Mouse (Mus musculus) lung, postnatal 4 days (tissue): ENCODE data around the gene Pcsk5.

Experiments
- DNase-seq, 2 experiments: peaks; one replicate each; pipeline ENCODE4 v3.0.0; 2021

Gene Pcsk5

GRCm38 (mm10) chr19:17837471-17837859, at the start of gene Pcsk5:
TSS of gene Pcsk5 (minus strand) at chr19:17837632.
- peak; percentile 88 to 92 for DNase-seq

DNA sequence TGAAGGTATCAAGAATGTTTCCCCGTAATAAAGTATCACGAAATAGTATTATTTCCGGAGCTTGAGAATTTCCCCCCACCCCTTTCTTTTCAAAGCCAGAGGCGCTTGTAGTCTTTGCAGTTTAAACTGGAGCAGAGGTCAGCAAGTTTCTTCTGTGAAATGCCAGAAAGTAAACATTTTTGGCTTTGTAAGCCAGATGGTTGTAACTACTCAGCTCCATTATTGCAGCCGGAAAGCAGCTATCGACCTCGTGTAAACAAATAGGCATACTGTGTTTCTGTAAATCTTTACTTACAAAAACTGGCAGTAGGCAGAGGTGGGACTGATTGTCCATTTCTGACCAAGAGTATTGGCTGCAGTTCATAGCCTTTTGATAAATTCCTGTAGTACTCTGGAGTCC, 38.4 kb upstream of the Pcsk5 start:
- peak; percentile 20 to 21 for DNase-seq

DNA sequence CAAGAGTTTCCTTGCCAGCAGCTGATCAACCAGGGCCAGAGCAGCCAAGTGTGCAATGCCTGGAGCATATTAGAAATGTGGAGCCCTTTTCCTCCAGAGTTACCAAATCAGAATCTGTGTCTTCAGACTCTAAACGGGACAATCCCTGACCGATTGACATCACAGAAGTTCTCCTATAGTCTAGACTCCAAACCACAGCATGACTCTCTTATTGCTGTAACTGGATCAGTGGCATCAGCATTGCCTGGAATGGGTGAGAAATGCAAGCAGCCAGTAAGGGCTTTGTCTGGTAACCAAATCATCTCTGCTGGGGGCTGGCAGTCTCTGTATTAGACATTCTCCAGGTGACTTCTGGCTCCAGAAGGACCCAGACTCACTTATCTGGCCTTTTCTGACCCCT, 37.0 kb upstream of the Pcsk5 start:
- peak in 1 of 2 experiments; percentile 53 for DNase-seq

DNA sequence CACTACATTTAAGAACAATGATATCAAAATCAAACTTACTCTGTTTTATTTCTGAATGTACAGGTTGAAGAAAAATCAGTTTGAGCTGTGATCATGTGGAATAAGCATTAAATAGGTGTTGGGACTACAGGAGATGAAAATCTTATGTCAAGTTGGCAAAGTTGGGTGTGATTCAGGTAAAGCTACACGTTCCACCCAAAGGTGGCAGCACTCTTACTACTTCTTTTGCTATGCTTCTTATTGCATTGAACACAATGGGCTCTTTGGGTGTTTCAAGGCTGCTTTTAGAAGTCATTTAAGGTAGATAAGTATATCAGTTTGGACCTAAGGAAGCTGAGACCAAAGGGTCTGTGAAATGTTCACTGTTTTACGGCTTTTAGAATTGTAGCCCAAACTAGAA, 36.3 kb upstream of the Pcsk5 start:
- DNase-seq = no peak

DNA sequence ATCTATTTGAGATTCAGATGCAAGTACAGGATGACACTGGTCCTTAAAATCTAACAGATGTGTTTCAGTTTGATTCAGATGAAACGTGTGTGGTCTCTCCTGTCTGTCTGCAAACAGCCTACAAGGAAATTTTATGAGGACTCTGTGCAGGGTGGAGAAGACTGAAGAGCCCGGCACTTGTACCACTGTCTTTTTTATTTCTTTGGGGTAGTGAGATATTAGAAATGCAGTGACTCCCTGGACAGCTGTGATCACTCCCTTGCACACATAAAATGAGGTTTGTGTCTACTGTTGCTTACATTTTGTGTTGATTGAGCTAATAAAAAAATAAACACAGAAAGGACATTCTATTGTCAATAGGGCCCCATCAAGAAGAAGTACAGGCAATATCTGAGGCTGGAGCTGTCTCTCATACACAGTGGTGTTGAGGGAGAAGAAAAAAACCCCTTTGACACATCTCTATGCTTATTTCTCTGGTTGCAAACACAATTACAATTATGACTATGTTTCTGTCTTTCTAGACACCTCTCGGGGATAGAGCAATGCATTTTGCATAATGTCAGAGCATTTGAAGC, 29.0 kb upstream of the Pcsk5 start:
- no peak for DNase-seq

- DNase-seq = no peak
Observed at GRCm38 (mm10) chr19:17860351-17861014, 23.1 kb upstream of the Pcsk5 start.

DNA sequence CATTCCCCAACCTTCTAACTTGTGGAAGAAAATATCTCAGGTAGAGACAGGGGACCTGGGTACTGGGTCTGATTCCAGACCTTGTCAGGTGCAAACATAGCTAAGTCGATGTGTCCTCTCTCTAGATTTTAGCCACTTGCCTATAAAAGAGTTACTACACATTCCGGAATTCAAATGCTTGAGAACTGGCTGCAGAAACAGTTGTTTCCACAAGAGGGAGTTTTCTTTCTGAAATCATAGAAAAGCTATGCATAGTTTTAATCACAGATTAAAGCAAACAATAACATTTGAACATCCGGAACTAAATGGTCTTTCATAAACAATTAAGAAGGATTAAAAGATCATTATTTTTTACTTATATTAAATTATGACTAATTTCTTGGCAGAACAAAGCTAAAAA, 19.3 kb upstream of the Pcsk5 start:
- DNase-seq = peak in 1 of 2 experiments; percentile 22

DNA sequence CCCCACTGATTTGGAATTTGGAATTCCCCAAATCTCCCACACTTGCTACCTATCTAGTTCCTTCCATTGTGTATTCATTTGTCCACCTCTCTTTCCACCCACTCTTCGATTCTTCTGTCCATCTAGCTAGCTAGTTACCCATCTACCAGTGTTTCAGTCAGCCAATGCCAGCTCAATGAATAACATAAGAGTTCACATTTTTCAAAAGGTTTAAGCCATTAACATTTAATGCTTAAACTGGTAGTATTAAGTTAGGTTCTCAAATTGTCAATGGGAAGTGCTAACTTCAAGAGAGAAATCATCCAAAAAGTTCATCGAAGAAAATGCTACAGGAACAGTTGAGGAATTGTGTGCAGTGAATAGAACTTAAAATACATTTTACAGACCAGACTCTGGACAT, 11.0 kb upstream of the Pcsk5 start:
- DNase-seq = no peak

- DNase-seq = no peak
Observed at GRCm38 (mm10) chr19:17845967-17846366, 8.5 kb upstream of the Pcsk5 start.

DNA sequence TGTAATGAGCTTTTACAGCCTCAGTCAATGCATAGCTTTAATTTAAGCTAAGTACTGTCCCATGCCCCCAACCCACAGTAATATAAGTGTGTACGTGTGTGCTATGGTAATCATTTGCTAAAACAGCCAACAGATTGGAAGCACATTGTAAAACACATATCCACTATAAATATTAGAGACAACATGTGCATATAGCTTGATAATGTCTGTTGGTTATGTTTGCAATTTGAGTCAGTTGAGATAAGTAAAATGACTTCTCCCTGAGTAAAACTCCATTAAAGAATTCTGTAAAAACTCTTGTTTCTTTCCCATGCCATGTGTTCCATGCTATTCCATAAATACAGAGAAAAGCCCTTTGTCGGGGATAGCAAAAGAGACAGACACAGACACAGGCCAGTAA, 4.2 kb upstream of the Pcsk5 start:
- no peak for DNase-seq

- DNase-seq = no peak
Observed at GRCm38 (mm10) chr19:17839856-17840255, 2.4 kb upstream of the Pcsk5 start.

DNA sequence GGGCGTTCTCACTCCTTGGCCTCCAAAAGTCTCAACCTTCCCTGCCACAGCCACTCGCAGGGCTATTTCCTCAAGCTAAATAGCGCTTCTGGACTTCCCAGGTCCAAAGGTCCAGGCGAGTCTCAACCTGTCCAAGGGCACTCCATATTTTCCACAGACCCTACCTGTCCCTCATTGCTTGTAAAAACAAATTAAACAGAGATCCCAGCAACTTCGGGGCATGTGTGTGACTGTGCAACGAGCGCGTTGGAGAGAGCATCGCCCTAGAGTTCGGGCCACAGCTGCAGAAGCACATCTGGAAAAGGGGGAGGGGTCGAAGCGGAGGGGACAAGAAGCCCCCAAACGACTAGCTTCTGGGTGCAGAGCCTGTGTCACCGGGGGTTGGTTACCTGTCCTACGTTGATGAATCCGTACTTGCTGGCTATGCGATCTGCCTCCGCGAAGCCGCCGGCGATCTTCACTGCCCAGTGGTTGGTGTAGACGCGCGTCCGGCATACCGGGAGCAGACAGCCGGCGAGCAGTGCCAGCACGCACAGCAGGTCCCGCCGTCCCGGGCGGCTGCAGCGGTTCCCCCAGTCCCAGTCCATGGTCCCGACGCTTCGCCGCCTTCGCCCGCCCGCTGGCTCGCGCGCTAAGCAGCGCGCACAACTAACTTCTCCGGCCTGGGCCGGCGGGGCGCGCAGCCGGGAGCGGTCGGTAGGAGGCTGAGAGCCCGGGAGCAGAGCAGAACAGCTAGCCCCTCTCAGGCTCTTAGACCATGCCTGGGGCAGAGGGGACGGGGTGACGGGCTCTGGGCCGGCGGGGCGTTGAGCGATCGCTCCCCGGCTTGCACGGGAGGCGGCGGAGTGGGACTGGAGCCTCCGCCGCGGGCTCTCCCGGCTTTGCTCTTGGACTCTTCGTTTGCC, 614 bp downstream of the Pcsk5 start:
- DNase-seq = peak; percentile 62 to 73

DNA sequence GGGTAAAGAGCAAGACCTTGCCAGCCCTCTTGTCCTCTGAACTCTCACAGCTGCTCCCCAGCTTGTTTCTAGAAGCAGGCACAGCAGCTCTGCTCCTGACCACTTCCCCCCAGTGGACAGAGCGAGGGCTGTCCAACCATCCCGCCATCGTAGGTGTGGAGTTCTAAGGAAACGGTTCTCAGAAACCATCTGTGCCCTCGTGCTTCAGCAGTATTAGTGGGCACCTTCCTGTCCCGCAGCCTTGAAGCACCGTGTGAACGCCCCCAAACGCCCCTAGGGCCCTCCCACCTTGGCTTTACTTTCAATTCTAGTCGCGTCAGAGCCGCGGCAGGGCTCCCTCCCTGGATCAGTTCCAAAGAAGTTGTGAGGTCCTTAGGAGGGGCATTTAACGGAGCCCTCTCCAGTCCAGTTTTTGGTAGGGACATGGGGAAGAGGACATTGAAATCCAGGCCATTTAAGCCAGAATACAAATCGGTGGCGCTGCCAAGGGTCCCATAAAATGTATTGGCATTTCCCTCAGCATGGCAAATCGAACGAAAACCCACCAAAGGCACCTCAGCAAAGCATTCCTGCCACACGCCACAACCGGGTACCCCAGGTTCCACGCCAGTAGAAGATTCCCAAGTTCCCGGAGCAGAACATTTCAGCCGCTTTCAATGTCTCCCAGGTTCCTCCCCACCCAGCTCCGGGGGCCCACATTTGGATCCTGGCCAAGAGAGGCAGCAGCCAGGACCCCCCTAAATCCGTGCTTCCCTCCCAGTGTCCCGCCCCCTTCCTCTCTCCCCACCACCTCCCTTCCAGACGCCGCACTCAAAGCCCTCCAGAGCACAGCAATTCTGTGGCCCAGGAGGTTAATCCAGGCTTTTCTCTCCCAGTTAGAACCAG, 1.5 kb downstream of the Pcsk5 start:
- peak; percentile 59 to 61 for DNase-seq

DNA sequence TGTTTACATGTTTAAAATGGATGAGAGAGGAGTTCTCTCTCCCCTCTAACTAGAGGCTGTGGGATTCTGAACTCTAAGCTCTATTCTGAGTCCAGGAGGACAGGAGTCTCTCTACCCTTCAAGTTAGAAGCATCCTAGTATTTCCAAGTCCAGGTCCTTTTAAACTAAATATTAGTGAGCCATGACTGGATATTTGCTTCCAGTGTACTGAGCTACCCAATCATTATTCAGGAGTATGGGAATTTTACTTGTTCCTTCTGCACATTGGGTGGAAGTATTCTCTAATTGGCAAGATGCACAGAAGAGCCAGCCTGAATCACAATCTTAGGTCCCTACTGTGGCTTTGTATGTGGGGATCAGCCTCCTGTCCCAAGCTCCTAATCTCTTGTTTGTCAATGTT, 2.5 kb downstream of the Pcsk5 start:
- no peak for DNase-seq

GRCm38 (mm10) chr19:17831376-17831775, 6.1 kb downstream of the Pcsk5 start:
- DNase-seq = no peak

GRCm38 (mm10) chr19:17828414-17828813, 9.0 kb downstream of the Pcsk5 start:
- no peak for DNase-seq

- DNase-seq = no peak
Observed at GRCm38 (mm10) chr19:17826694-17827093, 10.7 kb downstream of the Pcsk5 start.

- no peak for DNase-seq
Observed at GRCm38 (mm10) chr19:17820046-17820445, 17.4 kb downstream of the Pcsk5 start.

DNA sequence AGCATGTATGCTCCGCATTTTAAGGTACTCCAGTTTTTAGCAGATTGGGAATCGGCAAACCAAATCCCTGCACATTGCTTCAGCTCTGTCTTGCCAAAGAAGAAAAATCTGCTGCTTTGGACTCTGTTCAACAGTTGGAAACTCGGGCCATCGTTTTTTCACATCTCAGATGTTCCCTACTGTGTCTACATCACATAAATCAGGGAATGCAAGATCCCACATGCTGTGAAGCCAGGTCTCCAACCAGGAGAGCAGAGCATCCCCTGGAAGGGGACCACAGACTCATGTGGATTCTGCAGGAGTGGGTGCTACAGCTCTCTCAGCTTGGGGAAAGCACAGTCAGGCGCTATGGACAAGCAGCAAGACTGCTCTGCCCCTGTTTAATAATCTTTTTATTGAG, 18.4 kb downstream of the Pcsk5 start:
- no peak for DNase-seq

- DNase-seq = no peak
Observed at GRCm38 (mm10) chr19:17815062-17815461, 22.4 kb downstream of the Pcsk5 start.

DNA sequence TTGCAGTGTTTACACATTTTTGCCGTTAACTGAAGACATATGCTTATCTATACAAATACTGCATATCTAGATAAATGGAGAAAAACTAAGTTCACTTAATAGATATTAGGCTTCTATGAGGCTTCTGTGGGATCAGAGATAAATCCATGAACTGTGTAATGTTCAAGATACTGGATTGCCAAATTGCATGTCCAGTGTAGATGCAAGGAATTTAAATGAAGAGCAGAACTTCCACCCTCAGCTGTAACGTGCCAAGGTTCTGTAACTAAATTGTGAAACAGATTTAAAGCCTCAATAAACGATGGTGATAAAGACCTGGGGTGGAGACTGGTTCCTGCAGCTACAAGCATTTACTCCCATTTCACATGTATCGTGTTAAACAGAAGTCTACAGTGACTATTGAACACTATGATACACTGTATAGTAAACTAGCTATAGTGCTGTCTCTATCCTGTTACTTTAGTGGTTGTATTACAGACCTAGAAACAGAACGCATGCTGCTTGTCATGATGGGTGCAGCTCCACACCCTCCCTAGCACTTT, 23.9 kb downstream of the Pcsk5 start:
- DNase-seq = no peak

DNA sequence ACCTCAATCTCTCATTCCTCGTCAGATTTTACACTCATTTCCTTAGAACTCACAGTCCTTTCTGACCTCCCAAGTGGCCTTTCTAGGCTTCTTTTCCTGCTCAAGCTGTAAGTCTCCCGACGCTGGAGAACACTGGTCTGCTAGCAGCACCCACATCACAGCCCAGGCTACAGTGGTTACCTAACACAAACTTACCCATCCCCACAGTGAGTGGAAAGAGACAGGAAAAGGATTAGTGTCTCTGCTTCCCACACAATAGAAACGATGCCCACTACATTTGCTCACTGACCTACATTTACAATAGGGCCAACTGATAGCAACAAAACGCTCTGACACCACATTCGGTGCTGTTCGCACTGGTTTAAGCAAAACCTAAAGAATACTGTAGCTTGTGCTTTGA, 24.8 kb downstream of the Pcsk5 start:
- no peak for DNase-seq

DNA sequence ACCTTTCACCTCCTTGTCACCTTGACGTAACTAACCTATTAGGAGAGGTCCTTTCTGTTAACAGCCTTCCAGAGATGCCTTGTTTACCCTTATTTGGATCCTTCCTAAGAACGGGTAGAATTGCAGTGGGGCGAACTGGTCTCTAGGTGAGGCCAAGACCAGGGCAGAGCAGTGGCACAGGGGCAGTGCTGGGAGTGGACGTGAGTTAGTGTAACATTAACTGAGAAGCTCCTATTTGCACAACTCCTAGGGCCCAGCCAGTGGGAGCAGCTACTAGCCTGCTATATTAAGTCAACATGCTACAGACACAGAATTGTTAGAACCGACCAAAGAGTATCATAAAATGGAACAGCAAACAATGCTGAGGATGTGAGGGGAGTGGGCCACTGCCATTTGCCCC, 30.8 kb downstream of the Pcsk5 start:
- DNase-seq = no peak
